Mouse (Mus musculus): ENCODE measurements around the gene Creb5.

Gene Creb5

DNA sequence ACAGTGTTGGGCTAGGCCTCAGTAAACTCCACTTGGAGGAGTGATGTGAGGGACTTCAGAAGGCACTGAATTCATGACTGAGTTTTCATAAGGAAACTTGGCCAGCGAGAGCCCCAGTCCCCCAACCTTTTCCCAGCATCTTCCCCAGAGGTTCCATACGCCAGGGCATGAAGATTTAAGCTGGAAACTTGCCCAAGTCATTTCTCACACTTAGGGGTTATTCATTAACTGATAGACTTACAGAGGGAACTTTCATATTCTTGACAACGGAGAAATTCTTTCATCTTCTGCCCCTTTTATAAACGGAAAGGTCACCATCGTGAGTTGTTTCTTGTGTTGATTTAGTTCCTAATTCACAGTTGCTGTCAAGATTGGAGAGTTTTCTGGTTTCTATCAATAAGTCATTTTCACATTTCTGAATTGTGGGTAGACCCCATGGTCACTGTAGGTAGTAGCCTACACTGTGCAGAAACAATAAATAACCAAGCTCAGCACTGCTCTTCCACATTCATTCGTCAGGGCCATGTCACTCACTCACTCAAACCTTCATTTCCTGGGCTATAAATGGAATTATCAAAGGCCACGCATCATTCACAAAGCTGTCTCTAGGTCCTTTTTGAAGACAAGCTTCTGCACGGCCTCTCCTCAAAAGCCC lies 366.8 kb downstream of the Creb5 start:
- POLR2A ChIA-PET, result interaction anchor here in 1 of 4 experiments (1.5 kb wide), 1 partner anchor 8 kb away, joined by 3 read pairs; no protein-coding TSS in a partner anchor

DNA sequence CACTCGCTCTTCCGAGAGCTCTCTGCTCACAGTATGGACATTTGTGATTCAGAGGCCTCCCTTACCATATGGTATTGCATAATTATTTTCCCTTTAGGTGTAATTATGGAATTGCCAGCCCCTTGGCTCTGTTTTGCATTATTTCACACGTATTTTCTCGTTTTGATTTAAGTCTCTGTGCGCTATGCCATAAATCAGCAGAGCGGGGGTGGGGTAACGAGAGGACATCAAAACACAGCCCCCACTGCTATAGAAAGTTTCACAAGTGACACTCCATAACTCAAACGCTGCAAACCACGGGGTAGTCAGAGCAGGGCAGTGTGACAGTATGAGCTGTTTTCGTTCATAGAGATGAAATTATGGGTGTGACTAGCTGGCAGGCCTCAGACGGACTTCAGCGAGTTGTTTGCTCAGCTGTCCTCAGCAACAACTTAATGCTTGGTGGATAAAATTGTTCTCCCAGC lies 367.3 kb downstream of the Creb5 start:
- POLR2A ChIA-PET, result interaction anchor here in 1 of 4 experiments (1.5 kb wide), 1 partner anchor 8 kb away, joined by 3 read pairs; no protein-coding TSS in a partner anchor
- CTCF ChIA-PET, result no interaction called here

More for the DNA sequence above, 366.8 kb downstream of the Creb5 start:
- CTCF ChIA-PET, result no interaction called here

DNA sequence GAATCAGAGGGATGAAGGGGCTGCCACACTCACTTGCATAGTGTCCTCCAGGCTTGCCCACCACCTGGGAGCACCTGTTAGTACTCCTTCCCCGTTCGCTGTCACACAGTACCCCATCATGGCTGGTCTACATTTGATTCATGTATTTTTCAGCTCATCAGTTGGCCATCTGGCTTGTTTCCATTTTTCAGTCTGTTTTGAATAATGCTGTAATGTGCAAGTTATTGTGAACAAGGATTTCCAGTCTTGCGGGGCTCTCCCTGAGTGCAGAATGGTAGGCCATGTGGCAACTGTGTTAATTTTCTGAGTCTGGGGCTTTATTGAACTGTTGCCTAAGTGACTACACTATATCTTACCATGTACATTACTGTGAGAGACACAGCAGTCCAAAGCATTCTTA lies 369.4 kb downstream of the Creb5 start:
- ChIA-PET POLR2A (no interaction called here), CTCF (no interaction called here)

DNA sequence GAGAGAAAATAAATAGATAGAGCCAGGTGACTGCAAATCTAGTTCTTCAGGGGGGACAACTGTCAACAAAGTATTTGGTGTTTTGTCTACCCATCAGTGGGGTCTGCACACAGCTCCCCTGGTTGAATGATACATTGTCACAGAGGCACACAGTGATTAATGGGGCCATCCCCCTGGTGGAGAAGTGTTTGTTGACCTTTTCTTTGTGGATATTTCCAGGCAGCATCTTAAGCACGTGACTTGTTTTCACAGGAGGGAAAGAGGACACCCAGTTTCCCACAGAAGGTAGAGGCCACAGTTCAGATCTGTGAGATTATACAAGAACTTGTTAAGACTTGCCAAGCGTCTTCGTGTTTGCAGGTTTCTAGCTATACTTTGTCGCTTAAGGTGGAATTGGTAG lies 370.4 kb downstream of the Creb5 start:
- CTCF ChIA-PET, result no interaction called here
- POLR2A ChIA-PET, result no interaction called here

DNA sequence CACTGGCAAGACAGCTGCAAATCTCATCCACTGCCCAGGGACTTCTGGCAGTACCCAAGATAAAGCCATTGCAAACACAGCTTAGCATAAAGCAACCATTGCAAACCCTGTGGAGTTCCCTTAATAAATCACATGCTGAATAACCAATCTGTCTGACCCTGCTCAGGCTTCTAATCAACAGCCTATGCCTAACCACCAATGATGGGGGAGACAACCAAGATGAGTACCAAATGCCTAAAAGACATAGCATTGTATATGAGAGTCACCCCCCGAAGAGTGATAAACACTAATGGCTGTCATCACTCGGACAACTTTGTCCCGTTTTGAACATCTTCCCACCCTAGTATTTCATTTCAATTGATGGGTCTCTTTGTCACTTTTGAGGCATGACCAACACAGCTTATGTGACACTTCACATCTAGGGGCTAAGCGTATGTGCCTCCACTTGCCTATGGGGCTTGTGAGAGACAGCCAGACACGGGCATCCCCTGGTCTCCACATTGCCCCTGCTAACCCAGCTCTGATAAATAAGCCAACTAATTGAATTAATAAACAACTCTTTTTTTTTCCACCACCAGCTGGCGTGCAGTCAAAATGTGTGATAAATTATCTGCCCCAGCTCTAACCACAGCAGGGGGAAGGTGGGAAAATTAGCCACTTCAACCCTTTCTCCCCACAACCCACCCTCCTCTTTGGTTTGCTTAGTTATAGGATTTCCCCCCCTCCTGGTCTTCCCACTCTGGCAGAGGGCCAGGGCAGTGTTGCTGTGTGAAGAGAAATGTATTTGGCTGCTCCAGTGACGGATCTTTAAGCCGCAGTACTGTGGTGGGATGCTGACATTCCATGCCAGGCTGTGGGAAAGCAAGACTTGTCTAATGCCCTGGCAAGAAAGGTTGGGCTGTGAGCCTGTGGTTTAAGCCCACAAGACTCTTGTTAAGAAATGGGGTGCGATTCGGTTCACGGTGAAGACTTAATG lies 376.1 kb downstream of the Creb5 start:
- ChIA-PET POLR2A (no interaction called here), CTCF (no interaction called here)

DNA sequence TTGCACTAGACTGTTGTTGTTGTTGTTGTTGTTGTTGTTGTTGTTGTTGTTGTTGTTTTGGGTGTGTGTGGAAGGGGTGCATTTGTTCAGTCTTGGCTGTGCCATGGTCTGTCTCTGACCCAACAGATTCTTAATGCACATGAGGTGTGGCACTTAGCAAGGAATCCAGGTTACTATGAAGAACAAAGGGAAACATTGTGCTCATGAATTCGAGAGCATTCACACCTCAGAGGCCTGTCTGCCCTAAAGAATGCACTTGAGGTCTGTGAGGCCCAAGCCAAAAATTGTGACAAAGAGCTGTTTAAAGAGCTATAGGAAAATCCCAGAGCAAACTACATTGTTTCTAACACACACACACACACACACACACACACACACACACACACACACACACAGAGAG lies 377.7 kb downstream of the Creb5 start:
- POLR2A ChIA-PET, result interaction anchor here in 2 of 4 experiments (0.6 kb wide), 2 partner anchors 136 to 149 kb away, joined by 3 to 4 read pairs; no protein-coding TSS in a partner anchor
- CTCF ChIA-PET, result interaction anchor here in 1 of 4 experiments (0.6 kb wide), 1 partner anchor 431 kb away, joined by 5 read pairs; no protein-coding TSS in a partner anchor

DNA sequence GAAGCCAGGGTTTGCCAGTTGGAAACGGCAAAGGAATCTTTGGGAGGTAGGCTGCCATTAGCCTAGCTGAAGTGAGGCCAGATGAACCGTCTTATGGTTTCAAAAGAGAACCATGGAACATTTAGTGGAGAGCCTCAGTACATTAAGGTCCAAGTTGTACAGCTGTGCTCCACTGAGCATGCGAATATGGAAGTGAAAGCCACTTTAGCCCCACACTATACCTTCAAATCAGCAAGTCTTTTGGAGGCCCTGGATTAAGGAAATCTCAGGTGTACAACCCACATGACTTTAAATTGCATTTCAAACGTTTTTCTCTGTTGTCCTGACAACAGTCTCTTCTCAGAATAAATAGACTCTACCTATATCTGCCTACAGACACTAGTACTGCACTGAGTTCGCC lies 379.4 kb downstream of the Creb5 start:
- ChIA-PET CTCF (interaction anchor here in 1 of 4 experiments (1.4 kb wide), 1 partner anchor 9 kb away, joined by 3 read pairs; no protein-coding TSS in a partner anchor), POLR2A (interaction anchor here in 1 of 4 experiments (0.6 kb wide), 1 partner anchor 16 kb away, joined by 3 read pairs; no protein-coding TSS in a partner anchor)

DNA sequence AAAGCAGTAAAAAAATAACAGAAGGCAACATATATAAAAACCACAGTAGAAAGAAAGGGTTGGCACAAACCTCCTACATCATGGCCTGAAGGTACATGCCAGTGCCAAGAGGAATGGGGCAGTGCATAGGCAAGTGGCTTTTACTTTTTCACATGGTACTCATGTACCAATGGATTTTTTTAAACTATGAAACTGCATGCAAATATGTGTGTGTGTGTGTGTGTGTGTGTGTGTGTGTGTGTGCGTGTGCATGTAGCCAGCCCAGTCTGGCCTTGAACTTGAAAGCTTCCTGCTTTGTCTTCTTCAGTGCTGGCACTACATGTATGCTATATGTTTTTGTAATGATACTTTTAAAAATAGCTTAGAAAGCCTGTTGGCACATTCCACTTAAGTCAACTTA lies 391.2 kb downstream of the Creb5 start:
- ChIA-PET CTCF (interaction anchor here in 1 of 4 experiments (0.7 kb wide), 1 partner anchor 1784 kb away, joined by 6 read pairs; no protein-coding TSS in a partner anchor), POLR2A (no interaction called here)

DNA sequence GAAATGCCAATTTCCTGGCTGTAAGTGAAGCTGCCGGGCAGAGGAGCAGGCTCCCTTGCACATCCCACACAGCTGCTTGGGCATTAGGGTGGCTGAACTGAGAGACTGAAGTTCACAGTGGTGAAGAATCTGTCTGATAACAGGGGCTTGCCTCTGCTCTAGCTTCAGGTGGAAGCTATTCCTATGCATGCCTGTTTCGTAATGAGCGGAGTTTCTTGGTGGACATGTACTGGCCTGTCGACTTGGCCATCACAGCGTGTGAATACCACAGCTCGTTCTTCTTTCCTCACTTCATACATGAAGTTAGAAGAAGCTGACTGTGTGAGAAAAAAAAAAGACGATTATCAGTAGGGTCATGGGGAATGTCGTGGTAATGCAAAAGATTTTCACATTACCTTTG lies 393.0 kb downstream of the Creb5 start:
- ChIA-PET POLR2A (no interaction called here), CTCF (no interaction called here)

DNA sequence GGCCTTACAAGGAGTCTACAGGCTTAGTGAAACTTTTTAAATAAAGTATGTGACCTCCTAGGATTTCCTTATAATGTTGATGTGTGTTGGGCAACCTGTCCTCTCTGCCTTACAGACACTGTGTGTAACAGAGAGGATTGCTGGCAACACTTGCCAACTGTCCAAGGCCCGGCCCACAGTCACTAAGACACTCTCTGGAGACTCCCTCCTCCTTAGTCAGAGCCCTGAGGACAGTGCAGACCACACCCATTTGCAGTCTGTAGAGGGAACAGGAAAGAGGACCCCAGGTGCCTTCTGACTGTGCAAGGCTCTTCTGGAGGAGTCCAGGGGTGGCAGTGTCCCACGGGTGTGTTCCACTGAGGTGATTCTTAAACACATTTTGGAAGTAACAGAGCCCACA lies 397.3 kb downstream of the Creb5 start:
- CTCF ChIA-PET, result interaction anchor here in 1 of 4 experiments (0.5 kb wide), 1 partner anchor 534 kb away, joined by 5 read pairs; no protein-coding TSS in a partner anchor

DNA sequence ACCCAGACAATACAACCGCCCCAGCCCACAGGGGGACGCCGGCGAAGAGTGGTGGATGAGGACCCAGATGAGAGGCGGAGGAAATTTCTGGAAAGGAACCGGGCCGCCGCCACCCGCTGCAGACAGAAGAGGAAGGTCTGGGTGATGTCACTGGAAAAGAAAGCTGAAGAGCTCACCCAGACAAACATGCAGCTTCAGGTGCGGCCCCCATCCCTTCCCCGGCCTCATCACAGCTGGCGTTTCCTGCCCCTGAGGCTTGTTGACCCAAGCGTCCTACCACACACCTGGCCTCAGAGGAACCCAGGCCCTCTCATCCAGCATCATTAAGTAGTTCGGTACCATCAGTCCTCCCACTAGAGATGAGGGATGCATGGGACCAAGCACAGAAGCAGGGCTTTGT lies 398.3 kb downstream of the Creb5 start:
- ChIA-PET POLR2A (interaction anchor here in 2 of 4 experiments (0.6 kb wide), 2 partner anchors 141 to 191 kb away, joined by 3 read pairs; no protein-coding TSS in a partner anchor), CTCF (interaction anchor here in 1 of 4 experiments (0.5 kb wide), 1 partner anchor 450 kb away, joined by 3 read pairs; no protein-coding TSS in a partner anchor)

More for the DNA sequence above, 397.3 kb downstream of the Creb5 start:
- POLR2A ChIA-PET, result no interaction called here

DNA sequence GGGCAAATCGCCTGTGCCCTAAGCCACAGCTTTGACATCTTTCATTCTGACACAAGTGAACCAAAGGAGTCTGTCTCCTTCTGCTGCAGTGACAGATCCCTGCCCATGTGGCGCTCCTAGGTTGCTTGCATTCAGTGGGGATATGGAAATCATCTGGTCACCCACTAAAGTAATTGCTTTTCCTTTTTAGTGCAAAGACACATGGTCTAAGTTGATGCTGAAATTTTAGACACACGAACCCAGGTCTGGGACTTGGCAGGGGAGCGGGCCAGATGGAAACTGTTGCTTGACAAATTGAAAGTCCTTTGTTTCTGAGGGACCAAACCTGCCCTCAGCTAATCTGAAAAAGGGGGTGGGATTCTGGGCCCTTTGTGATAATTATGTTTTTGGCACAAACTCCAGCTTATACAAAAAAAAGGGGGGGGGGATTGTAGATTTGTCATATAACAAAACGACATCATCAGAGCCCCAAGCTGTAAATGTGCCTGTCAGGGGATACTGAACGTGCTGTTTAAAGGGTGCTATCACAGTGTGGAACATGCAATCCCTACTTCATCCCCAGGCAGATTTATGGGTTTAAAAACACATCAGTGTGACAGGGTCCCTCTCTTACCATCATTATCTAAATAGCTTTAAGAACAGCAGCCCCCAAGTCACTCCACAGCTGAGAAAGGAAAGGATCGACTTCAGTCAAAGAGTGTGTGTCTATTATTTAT lies 401.9 kb downstream of the Creb5 start:
- POLR2A ChIA-PET, result interaction anchor here in 1 of 4 experiments (0.6 kb wide), 1 partner anchor 47 kb away, joined by 3 read pairs; no protein-coding TSS in a partner anchor
- CTCF ChIA-PET, result interaction anchor here in 1 of 4 experiments (0.9 kb wide), 1 partner anchor 273 kb away, joined by 3 read pairs; no protein-coding TSS in a partner anchor

DNA sequence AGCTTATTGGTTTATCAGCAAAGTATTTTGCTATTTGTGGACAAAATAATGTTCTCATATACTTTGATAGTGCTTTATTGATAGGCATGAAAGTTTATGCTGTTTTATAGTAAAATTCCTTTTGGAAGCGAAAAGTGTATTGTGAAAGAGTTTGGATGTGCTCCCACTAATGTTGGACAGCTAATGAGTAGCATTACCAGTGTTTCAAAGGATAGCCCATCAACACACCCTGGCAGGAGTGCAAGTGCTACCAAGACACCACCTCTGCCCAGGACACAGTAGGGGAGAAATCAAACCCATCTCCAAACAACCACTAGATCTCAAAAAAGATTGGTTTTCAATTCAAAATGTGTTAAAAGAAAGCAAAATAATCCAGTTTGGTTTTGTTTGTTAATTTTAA lies 403.9 kb downstream of the Creb5 start:
- ChIA-PET CTCF (no interaction called here), POLR2A (no interaction called here)

DNA sequence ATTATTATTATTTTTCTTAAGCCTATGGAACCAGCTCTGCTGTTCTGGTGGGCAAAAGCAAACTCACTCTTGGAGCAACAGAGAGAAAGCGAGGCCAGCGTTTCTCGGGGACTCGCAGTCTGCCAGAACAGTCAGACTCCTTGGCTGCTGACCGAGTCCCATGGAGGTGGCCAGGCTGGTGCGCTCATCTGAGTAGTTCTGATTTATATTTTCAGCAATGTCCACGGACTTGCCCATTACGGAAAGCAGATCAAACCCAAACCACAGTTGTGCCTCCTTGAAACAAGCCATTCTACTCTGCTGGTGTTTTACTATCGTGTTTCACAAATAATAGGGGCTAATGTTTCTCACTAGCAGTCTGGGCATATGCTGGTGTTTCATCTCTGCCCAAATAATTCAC lies 408.1 kb downstream of the Creb5 start:
- ChIA-PET POLR2A (no interaction called here), CTCF (interaction anchor here in 1 of 4 experiments (0.6 kb wide), 1 partner anchor 1825 kb away, joined by 4 read pairs; no protein-coding TSS in a partner anchor)

DNA sequence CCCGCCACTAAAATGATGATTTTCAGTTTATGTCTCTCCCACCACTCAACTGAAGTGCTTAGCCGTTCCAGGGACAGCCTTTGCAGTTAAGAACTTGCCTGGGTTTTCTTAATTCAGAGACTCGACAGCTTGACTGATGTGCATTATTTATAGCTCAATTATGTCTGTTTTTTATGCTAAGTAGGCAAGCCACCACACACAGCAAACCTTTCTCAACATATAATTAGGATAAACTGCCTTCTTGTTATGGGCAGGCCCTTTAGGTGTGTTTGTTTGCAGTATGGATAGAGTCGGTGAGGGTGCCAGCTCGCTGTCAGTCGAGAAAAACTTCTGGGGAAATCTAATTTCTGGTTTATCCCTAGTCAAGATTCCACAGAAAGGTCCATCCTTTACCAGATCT lies 409.4 kb downstream of the Creb5 start:
- POLR2A ChIA-PET, result no interaction called here
- CTCF ChIA-PET, result no interaction called here

DNA sequence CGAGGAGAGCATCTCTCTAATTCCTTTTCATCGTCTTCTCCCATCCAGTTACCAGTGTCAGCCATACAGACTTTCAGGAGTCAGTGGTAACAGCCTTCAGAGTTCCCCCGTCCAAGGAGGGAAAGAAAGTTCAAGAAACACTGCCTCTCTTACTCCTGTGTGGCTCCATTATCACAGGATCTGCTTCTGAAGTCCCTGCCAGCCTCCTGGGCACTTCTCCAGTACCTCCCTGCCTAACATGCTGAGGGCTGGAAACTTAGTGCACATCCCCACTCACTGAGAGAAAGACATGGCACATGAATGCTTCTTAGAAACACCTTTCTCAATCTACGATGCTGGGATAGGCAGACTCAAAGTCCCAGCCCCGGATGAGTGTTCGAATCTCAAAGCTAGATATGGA lies 409.9 kb downstream of the Creb5 start:
- ChIA-PET POLR2A (no interaction called here), CTCF (no interaction called here)

DNA sequence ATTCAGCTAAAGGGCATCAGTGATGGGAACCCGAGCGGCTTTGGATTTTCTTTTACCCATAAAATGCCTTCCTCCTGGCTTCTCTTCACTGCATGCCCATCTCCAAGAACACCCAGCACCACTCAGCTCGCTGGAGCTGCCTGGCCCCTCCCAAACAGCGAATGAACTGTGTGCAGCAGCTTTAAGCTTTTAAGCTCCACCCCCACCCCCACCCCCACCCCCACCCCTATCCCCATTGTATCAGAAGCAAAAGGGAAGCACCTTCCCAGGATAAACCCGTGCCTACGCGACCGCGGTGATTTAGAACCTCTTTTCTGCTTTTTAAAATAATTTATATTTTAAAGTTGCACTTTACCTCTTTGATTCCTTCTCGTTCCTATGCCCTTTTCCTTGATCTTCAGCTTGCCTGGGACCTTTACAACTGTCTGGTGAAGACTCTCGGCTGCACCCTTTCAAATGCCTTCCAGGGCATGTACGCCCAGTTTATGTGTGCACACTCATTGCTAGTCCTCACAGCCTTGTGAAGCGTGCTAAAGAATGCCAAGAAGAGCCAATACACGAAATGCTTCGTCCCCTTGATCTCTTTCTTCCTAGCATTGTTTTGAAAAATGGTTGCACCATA lies 411.2 kb downstream of the Creb5 start:
- ChIA-PET POLR2A (interaction anchor here in 1 of 4 experiments (0.7 kb wide), 1 partner anchor 244 kb away, joined by 3 read pairs; no protein-coding TSS in a partner anchor), CTCF (interaction anchor here in 1 of 4 experiments (0.7 kb wide), 1 partner anchor 204 kb away, joined by 4 read pairs; no protein-coding TSS in a partner anchor)

DNA sequence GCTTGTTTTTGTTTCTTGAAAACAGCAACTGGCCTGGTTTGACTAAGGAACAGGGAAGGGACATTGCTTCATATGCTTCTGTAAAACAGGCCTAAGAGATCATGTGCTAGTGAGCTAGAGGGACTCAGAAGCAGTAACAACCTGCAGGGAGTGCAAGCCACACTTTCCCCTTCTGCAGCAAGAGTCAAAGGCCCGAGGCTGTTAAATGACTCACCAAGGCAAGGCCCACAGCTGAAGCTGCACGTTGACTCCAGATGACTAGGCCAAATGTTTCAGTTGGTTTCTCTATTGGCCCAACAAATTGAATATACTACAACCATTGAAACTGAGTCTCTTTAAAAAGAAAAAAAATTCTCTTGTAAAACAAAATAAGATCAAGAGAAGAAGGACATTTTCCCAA lies 417.4 kb downstream of the Creb5 start:
- ChIA-PET POLR2A (no interaction called here), CTCF (interaction anchor here in 1 of 4 experiments (0.7 kb wide), 1 partner anchor 38 kb away, joined by 5 read pairs; no protein-coding TSS in a partner anchor)
